ENCODE assay signal across 21 mouse cellular contexts in genomic region chr1:171515039-171515438, GRCm38 (mm10). TPM values are rescaled to one million over a fixed set of nuclear protein-coding genes. Genes with fewer than 3 reads are reported as not detected.
DNase-seq lines count a peak whose midpoint lies in the region; ATAC-seq and TF ChIP-seq lines count a peak whose summit lies in the region.
"Had no signal": no experiment of that assay in that cellular context is flagged by ENCODE, and none has a peak within 500 bp of the region (broad histone marks: within the 10 kb centered on the region; RNA-seq: fewer than 3 reads in every experiment).

No protein-coding gene starts in this region.

- no peak overlapping the region for H3K9ac ChIP-seq in heart, postnatal 0 days (replicated peaks; ENCODE audit: low read depth, low read length)
- H3K9ac ChIP-seq: heart, embryonic 13.5 days; liver, embryonic 15.5 days; midbrain, embryonic 15.5 days had no signal

- no peak for TF ChIP-seq EP300 in heart, postnatal 0 days (IDR thresholded peaks at IDR 0.05; ENCODE audit: low read depth)

- no peak for DNase-seq in heart, postnatal 0 days (ENCODE audit: low spot score)
- no peak for DNase-seq in heart, postnatal 36 days
- DNase-seq in thymus, postnatal 14 days = peak; percentile 35
- no peak for DNase-seq in thymus, adult 18-20 months
- no peak for DNase-seq in left cerebral cortex, postnatal 14 days (ENCODE audit: low spot score in 2 of 2)
- no peak for DNase-seq in Muller cell, postnatal 12 days (ENCODE audit: inconsistent ontology term)
- DNase-seq in gastrocnemius, postnatal 36 days = no peak
- DNase-seq: cerebellum, adult 2 months; gastrocnemius, postnatal 10 days; layer of hippocampus, postnatal 36 days; right cerebral cortex, postnatal 25 days had no signal

- no peaks in the 10 kb centered on the region for H3K4me1 ChIP-seq in heart, postnatal 0 days (ENCODE audit: control insufficient read depth, insufficient read depth)
- H3K4me1 ChIP-seq: embryonic facial prominence, embryonic 10.5 days; heart, embryonic 13.5 days; liver, embryonic 15.5 days; midbrain, embryonic 15.5 days had no signal

- 9% methylated on average over 1 of the region's 1 CpGs for WGBS in heart, postnatal 0 days

- H3K27ac ChIP-seq in heart, postnatal 0 days (ENCODE audit: low read depth) = no peak overlapping the region
- H3K27ac ChIP-seq: embryonic facial prominence, embryonic 10.5 days; forebrain, embryonic 10.5 days; heart, embryonic 13.5 days; kidney, postnatal 0 days; liver, embryonic 15.5 days; midbrain, embryonic 15.5 days had no signal

- no peak for TF ChIP-seq CTCF in heart, postnatal 0 days (IDR thresholded peaks at IDR 0.05; ENCODE audit: low read depth)

- H3K4me3 ChIP-seq in heart, postnatal 0 days (ENCODE audit: low read depth, low read length) = no peak overlapping the region
- H3K4me3 ChIP-seq: embryonic facial prominence, embryonic 10.5 days; forebrain, embryonic 10.5 days; heart, embryonic 13.5 days; liver, embryonic 15.5 days; midbrain, embryonic 15.5 days had no signal

- no peak overlapping the region for H3K4me2 ChIP-seq in heart, postnatal 0 days (ENCODE audit: low read depth, low read length)
- H3K4me2 ChIP-seq: heart, embryonic 13.5 days; liver, embryonic 15.5 days; midbrain, embryonic 15.5 days had no signal

- intact Hi-C loops in heart, postnatal 36 days (cut with DNase I) = no loop called here
- intact Hi-C loops in left cerebral cortex, postnatal 14 days (cut with DNase I) = no loop called here
- intact Hi-C loops in gastrocnemius, postnatal 36 days (cut with DNase I) = no loop called here

- no peaks in the 10 kb centered on the region for H3K27me3 ChIP-seq in heart, postnatal 0 days (ENCODE audit: control insufficient read depth, insufficient read depth, low read length)
- H3K27me3 ChIP-seq: heart, embryonic 13.5 days; liver, embryonic 15.5 days; midbrain, embryonic 15.5 days had no signal

- H3K36me3 ChIP-seq in heart, postnatal 0 days (replicated peaks; ENCODE audit: control insufficient read depth, insufficient read depth, low read length) = no peaks in the 10 kb centered on the region
- H3K36me3 ChIP-seq: embryonic facial prominence, embryonic 10.5 days; forebrain, embryonic 10.5 days; heart, embryonic 13.5 days; liver, embryonic 15.5 days; midbrain, embryonic 15.5 days had no signal

- H3K9me3 ChIP-seq in heart, postnatal 0 days (replicated peaks; ENCODE audit: control insufficient read depth, low read length) = no peaks in the 10 kb centered on the region
- H3K9me3 ChIP-seq: embryonic facial prominence, embryonic 10.5 days; forebrain, embryonic 10.5 days; liver, embryonic 15.5 days; midbrain, embryonic 15.5 days had no signal

- peak; percentile 51; the same call in 1 of the 2 replicates for ATAC-seq in heart, postnatal 0 days (ENCODE audit: insufficient read depth, low read depth)
- peak; percentile 98 for ATAC-seq in megakaryocyte progenitor cell, adult 5-6 weeks (replicated peaks; ENCODE audit: poor library complexity)
- ATAC-seq: hindbrain, embryonic 16.5 days; midbrain, embryonic 15.5 days had no signal

RNA-seq across cellular contexts. Expression of gene Alyref2, which starts 11.8 kb away (rescaled TPM):
- 8.0 and 10.0 TPM in 2 replicates for total RNA-seq in heart, postnatal 0 days (2014; rRNA removed; ENCODE audit: low replicate concordance)
- 13.5 and 14.6 TPM in 2 replicates for polyA plus RNA-seq in heart, postnatal 0 days (2015; fragmentation: Nextera tagmentation; extraction: Ambion mirVana)
- total RNA-seq in heart, postnatal 36 days (2021) = 1 to 10 TPM; 2.1 to 3.3 TPM
- total RNA-seq in megakaryocyte progenitor cell, adult 5-6 weeks (2015) = 5.1 and 5.8 TPM in 2 replicates
- 9.1 and 10.8 TPM in 2 replicates for total RNA-seq in megakaryocyte progenitor cell, adult 5-6 weeks (2017)
- total RNA-seq in left cerebral cortex, postnatal 14 days (2021) = 1 to 10 TPM; 4.8 to 5.3 TPM
- total RNA-seq in gastrocnemius, postnatal 36 days (2021) = 1 to 10 TPM in 1 of 2 experiments, under 1 TPM in 1; 0.79 to 1.2 TPM

RNA-seq across cellular contexts. Expression of gene Itln1, which starts 20.1 kb away (rescaled TPM):
- total RNA-seq in heart, postnatal 0 days (2014; rRNA removed; ENCODE audit: low replicate concordance) = not detected in 2 replicates
- polyA plus RNA-seq in heart, postnatal 0 days (2015; fragmentation: Nextera tagmentation; extraction: Ambion mirVana) = not detected in 2 replicates
- total RNA-seq in heart, postnatal 36 days (2021) = not detected
- total RNA-seq in megakaryocyte progenitor cell, adult 5-6 weeks (2015) = not detected in 2 replicates
- not detected in 2 replicates for total RNA-seq in megakaryocyte progenitor cell, adult 5-6 weeks (2017)
- total RNA-seq in left cerebral cortex, postnatal 14 days (2021) = not detected
- total RNA-seq in gastrocnemius, postnatal 36 days (2021) = not detected
- total RNA-seq: gastrocnemius, postnatal 10 days; layer of hippocampus, postnatal 36 days had no signal
- polyA plus RNA-seq: cerebellum, adult 2 months; embryonic facial prominence, embryonic 10.5 days; forebrain, embryonic 10.5 days; heart, embryonic 13.5 days; hindbrain, embryonic 16.5 days; kidney, postnatal 0 days; liver, embryonic 15.5 days; midbrain, embryonic 15.5 days; neural tube, embryonic 14.5 days; stomach, embryonic 16.5 days had no signal

RNA-seq across cellular contexts. Expression of gene Cd244a, which starts 44.0 kb away (rescaled TPM):
- total RNA-seq in heart, postnatal 0 days (2014; rRNA removed; ENCODE audit: low replicate concordance) = 1.0 and 4.0 TPM in 2 replicates
- polyA plus RNA-seq in heart, postnatal 0 days (2015; fragmentation: Nextera tagmentation; extraction: Ambion mirVana) = 0.16 and 0.33 TPM in 2 replicates
- total RNA-seq in heart, postnatal 36 days (2021) = under 1 TPM; 0.38 to 0.50 TPM
- 5.0 and 6.5 TPM in 2 replicates for total RNA-seq in megakaryocyte progenitor cell, adult 5-6 weeks (2015)
- total RNA-seq in megakaryocyte progenitor cell, adult 5-6 weeks (2017) = 6.1 and 9.8 TPM in 2 replicates
- total RNA-seq in left cerebral cortex, postnatal 14 days (2021) = not detected
- total RNA-seq in gastrocnemius, postnatal 36 days (2021) = not detected
- total RNA-seq: layer of hippocampus, postnatal 36 days had no signal
- polyA plus RNA-seq: cerebellum, adult 2 months; embryonic facial prominence, embryonic 10.5 days; forebrain, embryonic 10.5 days; hindbrain, embryonic 16.5 days; midbrain, embryonic 15.5 days; neural tube, embryonic 14.5 days had no signal
